Mouse (Mus musculus) left cerebral cortex, postnatal 10 days (tissue): Measurements from ENCODE around the gene Nsun2. TPM values are rescaled to one million over a fixed set of nuclear protein-coding genes. Genes with fewer than 3 reads are reported as not detected.

Experiments used
- DNase-seq, 2 experiments: peaks; one replicate each; pipeline ENCODE4 v3.0.0; 2021 to 2022; ENCODE audit warnings: low spot score in 2 of 2, mixed read lengths in 1 of 2; ENCODE audit errors: extremely low spot score in 1 of 2
- intact Hi-C: fragments of 180-260 bp; cut with DNase I; formaldehyde crosslinking; loops from one replicate; pipeline ENCODE4 v1.15.1; 2025
- total RNA-seq, 2 experiments: library from RNA; stranded (reverse); gene quantifications; 2 replicates each; pipeline ENCODE4 v1.2.3; 2021

Gene Nsun2
- total RNA-seq, 2 experiments from 2014 or later: 67.6 to 68.9 TPM

DNA sequence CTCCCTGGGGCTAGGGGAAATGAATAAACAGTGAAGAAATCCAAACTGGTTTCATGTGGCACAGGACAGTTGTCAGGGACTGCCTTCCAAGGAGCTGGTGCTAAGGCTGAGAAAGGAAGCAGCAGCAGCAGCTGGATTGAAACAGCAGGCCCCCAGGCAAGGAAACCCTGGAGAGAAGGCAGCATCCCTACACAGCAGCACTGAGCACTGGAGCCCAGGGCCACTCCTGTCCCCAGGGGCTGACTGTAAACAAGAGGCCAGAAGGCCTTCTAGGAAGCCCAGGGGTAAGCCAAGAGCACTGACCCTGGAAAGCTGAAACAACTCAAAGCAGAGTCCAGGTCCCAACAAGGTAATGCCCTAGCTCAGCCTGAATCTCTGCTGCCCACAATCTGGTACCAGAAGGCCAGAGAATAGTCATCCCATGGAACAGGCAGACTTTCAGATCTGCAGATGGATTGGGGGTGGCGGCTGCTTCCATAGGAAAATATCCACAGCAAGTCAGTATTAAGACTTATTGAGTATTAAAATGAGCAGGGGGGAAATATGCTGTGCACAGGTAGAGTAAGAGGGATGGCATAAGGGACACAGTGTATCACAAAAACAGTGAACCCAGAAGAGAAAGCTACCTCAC is 11.3 kb upstream of the Nsun2 start:
- no peak for DNase-seq
- intact Hi-C loops: no loop called here

DNA sequence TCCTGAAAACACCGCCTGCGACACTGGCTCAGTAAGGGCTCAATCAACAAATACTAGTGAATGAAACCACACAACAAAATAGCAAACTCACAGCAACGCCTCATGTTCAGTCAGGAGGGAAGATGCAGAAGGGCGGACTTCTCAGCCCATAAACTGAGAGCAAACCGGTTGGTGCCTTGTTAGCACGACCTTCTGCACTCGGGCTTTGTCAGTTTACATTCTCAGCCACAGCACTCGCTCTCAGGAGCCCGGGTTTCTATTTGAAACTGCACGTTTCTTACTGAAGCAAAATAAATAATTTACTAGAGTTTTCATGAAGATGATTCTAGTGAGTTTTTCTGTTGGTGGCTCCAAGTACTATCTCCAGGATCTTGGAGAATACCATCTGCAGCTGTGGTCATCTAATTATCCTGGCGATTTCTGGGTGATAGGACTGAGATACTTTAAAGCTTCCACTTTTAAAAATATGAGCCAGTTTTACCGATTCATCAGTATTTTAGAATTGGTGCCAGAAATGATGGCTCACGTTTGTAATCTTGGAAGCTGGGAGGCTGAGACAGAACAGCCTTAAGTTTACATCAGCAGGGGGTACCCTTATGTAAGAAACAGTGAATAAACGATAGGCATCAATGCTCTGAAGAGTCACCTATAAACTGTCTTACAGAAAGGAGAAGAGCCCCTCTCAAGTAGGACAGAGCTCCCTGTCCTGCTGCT is 9.9 kb upstream of the Nsun2 start:
- intact Hi-C loops: no loop called here
- no peak for DNase-seq

GRCm38 (mm10) chr13:69524158-69524530 is 9.4 kb upstream of the Nsun2 start:
- intact Hi-C loops: no loop called here
- DNase-seq: no peak

DNA sequence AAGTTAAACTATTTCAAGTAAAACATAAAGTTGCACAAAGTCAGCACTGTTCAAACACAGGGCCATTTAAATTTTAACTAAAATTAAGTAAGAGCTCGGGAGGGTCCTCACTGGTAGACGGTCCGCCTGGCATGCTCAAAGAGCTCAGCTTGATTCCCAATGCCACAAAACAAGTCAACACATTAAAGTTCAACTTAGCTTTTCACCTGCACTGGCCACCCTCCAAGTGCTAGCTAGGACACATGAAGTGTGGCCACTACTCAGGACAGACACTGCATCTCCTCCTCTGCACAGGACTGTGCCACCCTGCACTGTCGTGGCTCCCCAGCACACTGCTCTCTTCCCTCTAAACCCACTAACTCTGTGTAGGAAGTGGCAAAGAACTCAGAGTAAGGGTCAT is 7.7 kb upstream of the Nsun2 start:
- intact Hi-C loops: no loop called here

DNA sequence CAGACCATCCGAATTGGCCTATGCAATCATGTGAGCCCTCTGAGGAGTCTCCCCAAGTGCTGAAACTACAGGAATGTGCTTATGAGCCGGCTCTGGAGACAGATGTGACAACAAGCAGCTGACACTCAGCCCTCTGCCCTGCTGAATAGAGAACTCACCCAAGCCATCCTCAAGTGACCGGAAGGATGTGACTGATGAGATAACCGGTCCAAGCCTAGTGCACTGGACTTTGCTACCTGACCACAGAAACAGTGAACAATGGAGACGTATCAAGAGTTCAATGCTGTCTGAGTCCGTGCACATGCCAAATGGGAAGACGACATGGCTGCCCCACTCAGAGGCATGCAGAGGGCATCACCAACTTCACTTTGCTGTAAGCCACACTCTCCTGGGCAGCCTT is 5.0 kb upstream of the Nsun2 start:
- intact Hi-C loops: no loop called here
- DNase-seq: no peak

More for the DNA sequence above, 7.7 kb upstream of the Nsun2 start:
- no peak for DNase-seq

- DNase-seq: no peak
- intact Hi-C loops: no loop called here
Observed at GRCm38 (mm10) chr13:69530156-69530555, 3.4 kb upstream of the Nsun2 start.

- intact Hi-C loops: no loop called here
- DNase-seq: no peak
Observed at GRCm38 (mm10) chr13:69530951-69531350, 2.6 kb upstream of the Nsun2 start.

- no peak for DNase-seq
- intact Hi-C loops: no loop called here
Observed at GRCm38 (mm10) chr13:69531431-69531830, 2.1 kb upstream of the Nsun2 start.

DNA sequence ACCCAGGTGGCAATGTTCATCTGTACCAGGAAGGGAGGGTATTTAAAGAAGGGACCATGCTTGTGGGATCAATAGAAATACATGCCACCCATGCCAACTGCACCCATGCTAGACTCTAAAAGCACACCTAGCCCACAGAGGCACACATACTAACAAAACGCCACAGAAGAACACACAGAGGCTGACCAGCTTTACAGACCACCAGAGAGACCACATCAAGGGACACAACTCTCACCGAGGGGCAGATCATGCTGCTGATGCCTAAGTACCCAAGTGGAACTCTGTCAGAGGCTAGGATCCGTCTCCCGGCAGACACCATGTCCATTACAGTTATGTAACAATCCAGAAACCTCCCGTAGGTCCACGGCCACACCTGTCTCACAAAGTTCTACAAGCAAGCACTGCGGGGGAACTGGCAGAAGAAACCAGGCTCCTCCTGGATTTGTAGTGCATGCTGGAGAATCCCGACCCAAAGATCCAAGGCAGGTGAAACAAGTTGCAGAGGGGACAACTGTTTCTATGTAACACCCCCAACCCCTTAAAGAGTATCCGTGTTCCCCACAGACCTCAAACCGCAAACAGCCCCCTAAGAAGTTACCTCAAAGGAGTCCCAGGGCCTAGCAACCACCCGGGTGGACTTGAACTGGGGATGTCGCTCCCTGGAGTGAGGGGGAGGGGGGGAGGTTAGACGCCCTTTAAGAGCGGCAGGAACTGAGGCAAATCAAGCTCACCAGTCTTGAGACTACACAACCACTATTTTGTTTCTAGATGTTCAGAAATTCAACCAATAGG is 1.2 kb upstream of the Nsun2 start:
- no peak for DNase-seq
- intact Hi-C loops: no loop called here

DNA sequence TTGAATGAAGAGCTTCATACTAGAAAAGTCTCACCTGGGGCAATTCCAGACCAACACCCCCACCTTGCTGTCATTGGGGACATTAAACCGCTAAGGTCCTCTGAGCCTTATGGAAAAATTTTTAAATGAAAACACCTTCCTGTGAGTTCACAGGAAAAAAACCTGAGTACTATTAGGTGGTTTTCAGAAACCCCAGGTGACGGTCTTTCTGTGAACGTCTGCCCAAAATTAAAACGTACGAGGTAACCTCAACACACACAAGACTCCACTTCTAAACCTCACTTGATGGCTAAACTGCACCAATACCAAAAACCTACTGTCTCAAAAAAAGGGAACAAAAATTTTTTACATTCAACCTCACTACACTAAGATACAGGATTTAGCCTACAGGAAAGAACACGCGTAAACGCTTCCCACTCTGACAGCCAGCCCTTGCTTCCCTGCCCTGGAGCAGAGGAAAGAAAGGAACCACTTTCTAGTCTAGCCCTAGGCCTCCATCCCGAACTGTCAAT is 597 bp upstream of the Nsun2 start:
- DNase-seq: no peak
- intact Hi-C loops: no loop called here

DNA sequence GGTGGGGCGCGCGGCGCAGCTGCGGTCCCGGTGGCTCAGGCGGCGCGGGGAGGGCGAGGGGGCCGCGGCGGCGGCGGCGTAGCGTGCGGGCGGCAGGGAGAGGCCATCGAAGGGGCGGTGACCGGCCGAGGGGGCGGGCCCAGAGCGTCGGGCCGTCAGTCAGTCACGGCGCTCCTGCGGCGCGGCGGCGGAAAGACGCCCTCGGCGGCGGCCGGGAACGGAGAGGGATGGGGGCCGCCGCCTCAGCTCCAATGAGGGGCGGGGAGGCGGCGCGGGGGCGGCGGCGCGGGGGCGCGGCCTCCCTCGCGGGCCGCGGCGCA is 748 bp downstream of the Nsun2 start, which contains the start of gene Tent4a:
Gene Tent4a, minus strand, starts transcription at position 284 of the 320 bp plus-strand sequence.
- DNase-seq: no peak
- intact Hi-C loops: no loop called here

- DNase-seq: peak; percentile 97 to 99
- intact Hi-C loops: no loop called here
Observed at GRCm38 (mm10) chr13:69534654-69535551, 1.4 kb downstream of the Nsun2 start.

- intact Hi-C loops: no loop called here
- DNase-seq: no peak
Observed at GRCm38 (mm10) chr13:69536021-69536420, 2.5 kb downstream of the Nsun2 start.

- peak in 1 of 2 experiments; percentile 26 for DNase-seq
- intact Hi-C loops: no loop called here
Observed at GRCm38 (mm10) chr13:69537366-69537765, 3.8 kb downstream of the Nsun2 start.

GRCm38 (mm10) chr13:69538327-69538726 is 4.8 kb downstream of the Nsun2 start:
- intact Hi-C loops: no loop called here
- peak in 1 of 2 experiments; percentile 64 for DNase-seq

GRCm38 (mm10) chr13:69541209-69541608 is 7.7 kb downstream of the Nsun2 start:
- intact Hi-C loops: no loop called here
- peak in 1 of 2 experiments; percentile 36 for DNase-seq

GRCm38 (mm10) chr13:69541776-69542175 is 8.2 kb downstream of the Nsun2 start:
- intact Hi-C loops: no loop called here
- peak in 1 of 2 experiments; percentile 31 for DNase-seq

DNA sequence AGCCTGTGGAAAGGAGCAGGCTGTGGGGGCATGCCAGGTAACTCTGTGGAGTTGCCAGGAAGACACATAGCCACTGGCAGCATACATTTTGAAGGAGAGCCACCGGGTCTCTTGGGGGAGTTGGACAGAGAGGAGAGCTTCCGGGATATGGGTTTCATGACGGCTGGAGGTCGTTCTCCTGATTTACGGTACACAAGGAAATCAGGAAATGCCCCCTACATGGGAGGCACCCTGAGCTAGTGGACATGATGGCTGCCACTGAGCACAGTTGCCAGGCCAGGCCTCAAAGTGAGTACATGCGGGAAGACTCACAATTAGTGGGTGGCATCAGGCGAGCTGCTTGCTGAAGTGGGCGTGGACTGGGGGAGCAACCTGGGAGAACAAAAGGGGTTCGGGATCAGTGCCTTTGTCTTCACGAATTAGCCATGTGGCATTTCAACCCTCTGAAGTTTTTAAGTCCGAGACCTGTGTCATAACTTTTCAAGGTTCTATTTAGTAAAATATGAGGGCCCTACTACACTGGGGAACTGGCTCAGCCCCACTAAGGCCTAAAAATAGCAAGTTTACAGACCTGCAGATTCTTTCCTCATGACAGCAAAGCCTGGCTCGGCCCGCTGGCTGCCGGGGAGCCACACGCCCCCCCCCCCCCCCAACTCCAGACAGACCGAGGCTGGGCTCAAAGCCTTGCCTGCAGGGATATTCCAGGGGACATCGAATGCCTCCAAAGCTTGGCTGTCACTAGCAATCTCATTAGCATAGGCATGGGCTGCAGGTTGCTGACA is 9.2 kb downstream of the Nsun2 start:
- intact Hi-C loops: no loop called here
- no peak for DNase-seq
